Mouse (Mus musculus) kidney, adult 2 months (tissue): ENCODE data around the gene Gm47996. TPM values are rescaled to one million over a fixed set of nuclear protein-coding genes. Genes with fewer than 3 reads are reported as not detected.

Experiments used
- DNase-seq: peaks from one replicate; pipeline ENCODE4 v3.0.0; 2021
- H3K27ac ChIP-seq: fragments of 200-500 bp; 2 replicates; pipeline ENCODE4 v1.5.1; 2012; ENCODE audit warnings: low read depth, low read length, control low read depth, inconsistent platforms; ENCODE audit not compliant: insufficient read depth
- H3K27me3 ChIP-seq: fragments of 200-500 bp; replicated peaks from 2 replicates; pipeline ENCODE4 v1.6.1; 2012; ENCODE audit warnings: mild to moderate bottlenecking, moderate library complexity, low read length, inconsistent platforms; ENCODE audit not compliant: control insufficient read depth, insufficient read depth
- H3K36me3 ChIP-seq: fragments of 200-500 bp; 2 replicates; pipeline ENCODE4 v1.6.1; 2012; ENCODE audit warnings: mild to moderate bottlenecking, moderate library complexity, low read length, inconsistent platforms; ENCODE audit not compliant: control insufficient read depth, insufficient read depth
- H3K4me1 ChIP-seq: fragments of 200-500 bp; 2 replicates; pipeline ENCODE4 v1.6.1; 2011; ENCODE audit warnings: low read length; ENCODE audit not compliant: control insufficient read depth, insufficient read depth
- H3K4me3 ChIP-seq: fragments of 200-500 bp; 2 replicates; pipeline ENCODE4 v1.5.1; 2011; ENCODE audit warnings: mild to moderate bottlenecking, low read depth, low read length, control low read depth; ENCODE audit not compliant: insufficient read depth
- CTCF ChIP-seq: fragments of 200-500 bp; conservative IDR thresholded peaks from 2 replicates; pipeline ENCODE4 v1.5.1; 2011; ENCODE audit warnings: low read depth, mild to moderate bottlenecking, control low read depth, low read length, moderate library complexity, mixed read lengths; ENCODE audit not compliant: insufficient read depth, insufficient read length
- POLR2A ChIP-seq: fragments of 200-500 bp; IDR thresholded peaks from one replicate; pipeline ENCODE4 v1.6.1; 2011; ENCODE audit warnings: low read depth, low read length, control low read depth
- WGBS: fragments of 180-500 bp; shearing (Covaris S2); methylation state at CpG from one replicate; pipeline ENCODE4 v1.1.7; 2018; 5-methylcytosine and 5-hydroxymethylcytosine counted together
- polyA plus RNA-seq: library from polyadenylated mRNA; depleted of rRNA; stranded (reverse); fragments of >200 nt; gene quantifications from 2 replicates; pipeline ENCODE4 v1.2.3, GENCODE M21; 2012; rRNA removed

The Gm47996 gene
- polyA plus RNA-seq, 1 experiment: not detected

DNA sequence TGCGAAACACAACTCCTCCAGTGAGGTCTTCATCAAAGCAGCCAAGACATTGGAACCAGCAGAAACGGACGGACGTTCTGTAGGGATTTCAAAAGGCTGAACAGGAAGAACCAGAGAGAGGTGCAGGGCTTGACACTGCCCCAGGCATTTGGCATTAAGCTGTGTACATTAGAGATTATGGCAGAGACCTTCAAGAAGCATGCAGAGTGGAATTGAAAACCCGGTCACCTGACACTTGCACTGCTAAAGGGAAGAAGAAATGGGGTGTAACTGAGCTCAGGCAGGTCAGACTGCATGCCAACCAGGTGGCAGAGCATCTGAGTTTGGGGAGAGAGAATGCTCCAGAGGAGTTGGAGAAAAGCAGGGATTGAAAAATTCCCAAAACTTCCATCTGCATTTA lies 45.5 kb downstream of the Gm47996 start:
- 65% methylated on average over 5 of the region's 5 CpGs for WGBS

GRCm38 (mm10) chr1:151258090-151258954 lies 48.4 kb downstream of the Gm47996 start:
- Histone ChIP-seq H3K27ac (no peak overlapping the region), H3K36me3 (no peaks in the 10 kb centered on the region), H3K4me1 (no peaks in the 10 kb centered on the region), H3K27me3 (no peaks in the 10 kb centered on the region), H3K4me3 (no peak overlapping the region)
- no peak for DNase-seq
- no peak for TF ChIP-seq CTCF
- TF ChIP-seq POLR2A: no peak
- 68% methylated on average over 14 of the region's 14 CpGs for WGBS

More for the DNA sequence above, 45.5 kb downstream of the Gm47996 start:
- H3K4me1 ChIP-seq: no peaks in the 10 kb centered on the region
- H3K4me3 ChIP-seq: no peak overlapping the region
- H3K27ac ChIP-seq: no peak overlapping the region
- H3K27me3 ChIP-seq: no peaks in the 10 kb centered on the region
- TF ChIP-seq POLR2A (no peak), CTCF (no peak)
- H3K36me3 ChIP-seq: no peaks in the 10 kb centered on the region
- no peak for DNase-seq

- TF ChIP-seq POLR2A: no peak
- TF ChIP-seq CTCF: no peak
- DNase-seq: no peak
- Histone ChIP-seq H3K36me3 (no peaks in the 10 kb centered on the region), H3K4me1 (no peaks in the 10 kb centered on the region), H3K27ac (no peak overlapping the region), H3K27me3 (no peaks in the 10 kb centered on the region), H3K4me3 (no peak overlapping the region)
- 66% methylated on average over 8 of the region's 8 CpGs for WGBS
These were observed 49.1 kb downstream of the Gm47996 start for GRCm38 (mm10) chr1:151259061-151259460.

Other genes starting within 250 kb of the Gm47996 start
- 1.7 and 2.0 TPM in 2 replicates for gene Hmcn1, start 216.7 kb upstream of the Gm47996 start, polyA plus RNA-seq
- not detected in 2 replicates for gene Gm47985, start 27.6 kb upstream of the Gm47996 start, polyA plus RNA-seq
- 0.31 and 0.54 TPM in 2 replicates for gene Gm8947, start 17.8 kb upstream of the Gm47996 start, polyA plus RNA-seq
- not detected in 2 replicates for gene Gm47995, start 11.7 kb upstream of the Gm47996 start, polyA plus RNA-seq
- gene 3110040M04Rik, start 6.0 kb upstream of the Gm47996 start, polyA plus RNA-seq: 0.13 and 0.19 TPM in 2 replicates
- gene Ivns1abp, start 134.3 kb downstream of the Gm47996 start, polyA plus RNA-seq: 137 and 155 TPM in 2 replicates
- gene Swt1, start 218.3 kb downstream of the Gm47996 start, polyA plus RNA-seq: 8.9 and 9.5 TPM in 2 replicates
- 14.7 and 15.7 TPM in 2 replicates for gene Trmt1l, start 218.4 kb downstream of the Gm47996 start, polyA plus RNA-seq